Mouse (Mus musculus) hindbrain, embryonic 12.5 days (tissue): ENCODE data around the gene Fam129b. TPM values are rescaled to one million over a fixed set of nuclear protein-coding genes. Genes with fewer than 3 reads are reported as not detected.

Experiments used
- ATAC-seq: fragments of 200-750 bp; cut with Nextera tagmentation; 2 replicates; pipeline ENCODE4 v1.8.0; 2017; ENCODE audit warnings: moderate TSS enrichment; ENCODE audit not compliant: low FRiP score
- H3K27ac ChIP-seq: fragments of 300-500 bp; sonication (generic); 2 replicates; pipeline ENCODE4 v1.5.1; 2016; ENCODE audit warnings: mild to moderate bottlenecking
- H3K27me3 ChIP-seq: fragments of 300-500 bp; sonication (generic); 2 replicates; pipeline ENCODE4 v1.6.1; 2016; ENCODE audit warnings: mild to moderate bottlenecking
- H3K36me3 ChIP-seq: fragments of 300-500 bp; sonication (generic); 2 replicates; pipeline ENCODE4 v1.6.1; 2016; ENCODE audit warnings: mild to moderate bottlenecking
- H3K4me1 ChIP-seq: fragments of 300-500 bp; sonication (generic); 2 replicates; pipeline ENCODE4 v1.6.1; 2016
- H3K4me2 ChIP-seq: fragments of 300-500 bp; sonication (generic); replicated peaks from 2 replicates; pipeline ENCODE4 v1.6.1; 2016; ENCODE audit warnings: mild to moderate bottlenecking
- H3K4me3 ChIP-seq: fragments of 300-500 bp; sonication (generic); 2 replicates; pipeline ENCODE4 v1.5.1; 2016; ENCODE audit warnings: mild to moderate bottlenecking
- H3K9ac ChIP-seq: fragments of 300-500 bp; sonication (generic); 2 replicates; pipeline ENCODE4 v1.6.1; 2016; ENCODE audit warnings: mild to moderate bottlenecking, moderate library complexity
- H3K9me3 ChIP-seq: fragments of 300-500 bp; sonication (generic); replicated peaks from 2 replicates; pipeline ENCODE4 v1.6.1; 2016; ENCODE audit warnings: mild to moderate bottlenecking
- WGBS: fragments of 180-500 bp; shearing (Covaris S2); methylation state at CpG from one replicate; pipeline ENCODE4 v1.1.7; 2016; 5-methylcytosine and 5-hydroxymethylcytosine counted together
- polyA plus RNA-seq: library from polyadenylated mRNA; unstranded; fragments of >200 nt; fragmentation: Nextera tagmentation; extraction: Ambion mirVana; gene quantifications from 2 replicates; pipeline ENCODE4 v1.2.1, GENCODE M21; 2016

Gene Fam129b
- 42.2 and 43.8 TPM in 2 replicates for polyA plus RNA-seq

DNA sequence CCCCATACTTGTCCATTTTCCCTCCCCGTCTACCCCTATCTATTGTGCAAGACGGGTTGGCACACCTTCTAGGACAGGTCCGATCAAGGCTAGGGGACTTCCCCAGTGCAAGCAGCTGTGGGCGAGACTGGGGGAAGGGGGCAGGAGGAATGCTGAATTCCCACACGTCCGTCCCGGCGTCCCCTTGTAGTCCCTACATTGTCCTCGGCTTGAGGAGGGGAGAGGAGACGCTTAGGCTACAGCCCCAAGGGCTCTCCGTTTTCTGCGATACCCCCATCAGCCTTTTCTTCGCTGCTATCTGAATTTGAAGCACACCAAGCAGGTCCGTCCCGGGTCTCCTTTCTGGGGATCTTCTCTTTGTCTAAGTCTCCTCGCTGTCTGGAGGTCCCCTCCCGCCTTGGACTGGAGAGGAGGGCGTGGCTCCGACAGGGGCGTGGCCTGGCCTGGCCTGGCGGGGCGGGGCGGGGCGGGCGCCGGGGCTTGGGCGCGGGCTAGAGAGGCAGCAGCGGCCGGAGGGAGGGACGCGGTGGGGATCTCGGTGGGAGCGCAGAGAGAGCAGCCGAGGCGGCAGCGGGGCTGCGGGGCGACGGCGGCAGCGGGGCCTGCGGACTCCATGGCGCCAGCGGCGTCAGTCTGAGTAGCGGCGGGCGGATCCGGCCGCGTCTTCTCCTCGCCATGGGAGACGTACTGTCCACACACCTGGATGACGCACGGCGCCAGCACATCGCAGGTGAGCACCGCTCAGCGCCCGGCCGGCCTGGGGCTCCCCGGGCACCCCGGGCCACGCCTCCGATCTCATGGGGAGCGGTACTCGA is at the start of gene Fam129b:
TSS of gene Fam129b (plus strand) at position 440 of the 815 bp plus-strand sequence.
- Histone ChIP-seq H3K4me1 (peaks cover 55% of the 10 kb centered on the region), H3K36me3 (no peaks in the 10 kb centered on the region), H3K9me3 (no peaks in the 10 kb centered on the region), H3K4me2 (peak within 1 kb of the TSS; percentile 92), H3K9ac (peak within 1 kb of the TSS; percentile 90), H3K4me3 (peak within 1 kb of the TSS; percentile 80), H3K27me3 (no peaks in the 10 kb centered on the region), H3K27ac (peak within 1 kb of the TSS; percentile 94)
- peak; percentile 92 for ATAC-seq
- under 1% methylated on average over 61 of the region's 68 CpGs for WGBS

DNA sequence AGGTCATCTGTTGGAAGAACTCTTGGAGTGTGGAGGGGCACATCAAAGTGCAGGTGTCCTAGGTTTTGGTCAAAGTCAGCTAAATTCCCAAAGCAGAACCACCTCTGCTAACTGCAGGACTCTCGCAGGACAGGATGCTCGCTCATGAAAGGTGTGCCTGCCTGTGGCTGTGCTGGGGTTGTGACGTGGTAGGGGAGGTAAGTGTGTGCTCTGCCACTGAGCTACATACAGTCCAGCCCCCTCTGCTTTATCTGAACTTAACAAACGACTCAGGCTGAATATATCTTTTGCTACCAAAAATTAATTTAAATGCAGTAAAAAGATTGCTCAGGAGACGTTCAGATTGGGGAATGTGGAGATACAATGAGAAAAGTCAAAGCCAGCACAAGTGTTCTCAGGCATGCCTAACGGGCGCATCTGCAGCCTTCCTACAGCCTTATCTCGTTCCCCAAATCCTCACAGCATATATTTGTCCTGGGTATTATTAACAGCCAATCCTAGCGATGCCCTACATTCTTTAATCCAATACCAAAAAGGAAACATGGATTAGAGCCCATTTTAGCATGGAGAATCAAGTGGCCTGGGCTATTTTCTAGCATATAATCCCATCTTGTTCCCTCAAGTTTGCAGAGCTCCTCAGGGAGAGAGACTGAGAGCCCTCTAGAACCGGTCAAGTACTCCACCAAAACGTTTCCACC is 46.8 kb upstream of the Fam129b start:
- Histone ChIP-seq H3K27ac (no peak overlapping the region), H3K4me2 (no peak overlapping the region), H3K4me1 (peaks cover 10% of the 10 kb centered on the region), H3K4me3 (no peak overlapping the region), H3K9ac (no peak overlapping the region), H3K36me3 (no peaks in the 10 kb centered on the region), H3K27me3 (no peaks in the 10 kb centered on the region), H3K9me3 (no peaks in the 10 kb centered on the region)
- no peak for ATAC-seq
- WGBS: 85% methylated on average over 11 of the region's 11 CpGs

GRCm38 (mm10) chr2:32834496-32834895 is 41.4 kb upstream of the Fam129b start:
- Histone ChIP-seq H3K27ac (0 out of 2 replicates have a peak overlapping the region, but pooled peaks have one; percentile 7), H3K4me2 (no peak overlapping the region), H3K4me3 (no peak overlapping the region), H3K36me3 (no peaks in the 10 kb centered on the region), H3K27me3 (no peaks in the 10 kb centered on the region), H3K4me1 (peaks cover 12% of the 10 kb centered on the region), H3K9ac (no peak overlapping the region), H3K9me3 (no peaks in the 10 kb centered on the region)
- no peak for ATAC-seq
- 59% methylated on average over 7 of the region's 7 CpGs for WGBS

DNA sequence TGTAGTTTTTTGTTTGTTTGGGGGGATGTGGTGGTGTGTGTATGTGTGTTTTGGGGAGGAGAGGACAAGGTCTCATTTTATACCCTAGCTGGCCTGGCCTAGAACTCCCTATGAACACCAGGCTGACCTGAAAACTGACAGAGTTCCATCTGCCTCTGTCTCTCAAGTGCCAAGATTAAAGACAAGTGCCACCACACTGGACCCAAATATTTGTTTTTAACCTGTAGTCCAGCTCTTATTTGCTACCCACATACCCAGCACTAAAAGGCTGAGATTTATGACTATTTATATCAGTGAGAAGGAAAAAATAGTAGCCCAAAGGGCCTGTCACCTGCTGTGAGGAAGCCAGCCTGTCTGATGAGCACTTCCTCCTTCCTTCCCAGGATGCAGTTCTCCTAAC is 40.3 kb upstream of the Fam129b start:
- Histone ChIP-seq H3K27me3 (no peaks in the 10 kb centered on the region), H3K4me1 (peaks cover 12% of the 10 kb centered on the region), H3K36me3 (no peaks in the 10 kb centered on the region), H3K9ac (no peak overlapping the region), H3K27ac (no peak overlapping the region), H3K4me3 (no peak overlapping the region), H3K4me2 (no peak overlapping the region), H3K9me3 (no peaks in the 10 kb centered on the region)
- ATAC-seq: no peak

GRCm38 (mm10) chr2:32838147-32838884 is 37.6 kb upstream of the Fam129b start:
- no peak overlapping the region for H3K27ac ChIP-seq
- 64% methylated on average over 9 of the region's 9 CpGs for WGBS
- no peak overlapping the region for H3K9ac ChIP-seq

GRCm38 (mm10) chr2:32839261-32839660 is 36.7 kb upstream of the Fam129b start:
- ATAC-seq: no peak
- Histone ChIP-seq H3K27me3 (no peaks in the 10 kb centered on the region), H3K36me3 (peaks cover 4% of the 10 kb centered on the region; the same call in 1 of the 2 replicates), H3K9ac (no peak overlapping the region), H3K4me2 (no peak overlapping the region), H3K4me1 (peaks cover 10% of the 10 kb centered on the region; the same call in 1 of the 2 replicates), H3K27ac (no peak overlapping the region), H3K4me3 (no peak overlapping the region), H3K9me3 (no peaks in the 10 kb centered on the region)
- WGBS: 75% methylated on average over 2 of the region's 2 CpGs

More at GRCm38 (mm10) chr2:32838147-32838884, 37.6 kb upstream of the Fam129b start:
- H3K9me3 ChIP-seq: no peaks in the 10 kb centered on the region
- no peaks in the 10 kb centered on the region for H3K27me3 ChIP-seq
- H3K4me1 ChIP-seq: peaks cover 7% of the 10 kb centered on the region; the same call in 1 of the 2 replicates
- H3K36me3 ChIP-seq: peaks cover 4% of the 10 kb centered on the region; the same call in 1 of the 2 replicates
- no peak for ATAC-seq
- no peak overlapping the region for H3K4me2 ChIP-seq
- H3K4me3 ChIP-seq: no peak overlapping the region

- H3K9ac ChIP-seq: no peak overlapping the region
- WGBS: 74% methylated on average over 5 of the region's 5 CpGs
- ATAC-seq: no peak
- no peak overlapping the region for H3K27ac ChIP-seq
- no peak overlapping the region for H3K4me3 ChIP-seq
- no peaks in the 10 kb centered on the region for H3K27me3 ChIP-seq
- H3K4me1 ChIP-seq: peaks cover 21% of the 10 kb centered on the region
- H3K4me2 ChIP-seq: no peak overlapping the region
- H3K9me3 ChIP-seq: no peaks in the 10 kb centered on the region
- peaks cover 4% of the 10 kb centered on the region; the same call in 1 of the 2 replicates for H3K36me3 ChIP-seq
Observed at GRCm38 (mm10) chr2:32841099-32841498, 34.8 kb upstream of the Fam129b start.

DNA sequence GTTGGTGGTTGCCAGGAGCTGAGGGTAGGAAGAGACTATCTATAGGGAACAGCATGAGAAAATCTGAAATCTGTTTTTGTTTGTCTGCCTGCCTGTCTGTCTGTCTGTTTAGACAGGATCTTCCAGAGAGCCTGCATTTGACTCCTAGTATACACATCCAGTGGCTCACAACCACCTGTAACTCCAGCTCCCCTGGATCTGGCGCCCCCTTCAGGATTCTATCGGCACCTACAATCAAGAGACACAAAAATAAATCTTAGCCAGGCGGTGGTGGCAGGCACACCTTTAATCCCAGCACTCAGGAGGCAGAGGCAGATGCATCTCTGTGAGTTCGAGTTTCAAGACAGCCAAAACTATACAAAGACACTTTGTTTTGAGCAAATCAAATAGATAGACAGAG is 33.4 kb upstream of the Fam129b start:
- Histone ChIP-seq H3K27me3 (no peaks in the 10 kb centered on the region), H3K9me3 (no peaks in the 10 kb centered on the region), H3K4me2 (no peak overlapping the region), H3K4me3 (no peak overlapping the region), H3K27ac (no peak overlapping the region), H3K9ac (no peak overlapping the region), H3K4me1 (peaks cover 18% of the 10 kb centered on the region), H3K36me3 (peaks cover 4% of the 10 kb centered on the region; the same call in 1 of the 2 replicates)
- no peak for ATAC-seq
- 41% methylated on average over 4 of the region's 4 CpGs for WGBS

- Histone ChIP-seq H3K9me3 (no peaks in the 10 kb centered on the region), H3K9ac (peak overlapping the region; percentile 91), H3K4me3 (peak overlapping the region; percentile 85), H3K4me2 (peak overlapping the region; percentile 81), H3K4me1 (peaks cover 18% of the 10 kb centered on the region), H3K27ac (0 out of 2 replicates have a peak overlapping the region, but pooled peaks have one; percentile 91), H3K36me3 (peaks cover 4% of the 10 kb centered on the region; the same call in 1 of the 2 replicates), H3K27me3 (no peaks in the 10 kb centered on the region)
- 6% methylated on average over 12 of the region's 12 CpGs for WGBS
- ATAC-seq: no peak
Observed at GRCm38 (mm10) chr2:32845572-32846100, 30.3 kb upstream of the Fam129b start.

DNA sequence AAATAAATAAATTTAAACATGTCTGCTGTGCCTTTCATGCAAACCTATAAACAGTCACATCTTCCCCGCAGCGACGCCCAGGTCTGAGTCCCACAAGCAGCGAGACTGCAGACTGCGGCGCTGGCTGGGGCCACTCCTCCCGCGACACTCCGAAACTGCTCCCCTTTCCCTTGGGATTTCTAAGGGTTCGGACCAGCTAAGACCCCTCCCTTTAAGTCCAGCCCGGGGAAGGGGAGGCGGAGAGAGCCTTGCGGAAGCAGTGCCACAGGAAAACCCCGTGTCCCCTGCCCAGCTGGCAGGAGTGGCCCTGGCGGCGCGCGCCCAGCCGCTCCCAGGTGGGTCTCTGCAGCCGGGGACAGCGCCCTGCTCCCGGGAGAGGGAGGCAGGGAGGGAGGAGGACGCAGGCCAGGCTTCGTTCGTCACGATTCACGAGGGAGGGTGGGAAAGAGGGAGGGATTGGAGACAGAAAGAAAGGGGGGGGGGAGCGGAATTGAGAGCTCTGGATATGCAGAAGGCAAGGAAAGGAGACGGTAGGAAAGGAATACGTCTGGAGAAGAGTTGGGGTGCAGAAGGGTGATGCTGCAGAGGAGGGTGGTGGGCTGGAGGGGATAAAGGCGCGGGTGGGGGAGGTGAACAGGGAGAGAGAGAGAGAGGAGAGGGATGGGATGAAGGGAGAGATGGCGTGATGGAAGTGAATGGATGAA is 29.7 kb upstream of the Fam129b start:
- peak overlapping the region; percentile 85 for H3K4me3 ChIP-seq
- peak overlapping the region; percentile 91 for H3K9ac ChIP-seq
- H3K27ac ChIP-seq: peak overlapping the region; percentile 91
- ATAC-seq: peak; percentile 57
- WGBS: under 1% methylated on average over 33 of the region's 33 CpGs
- peak overlapping the region; percentile 81 for H3K4me2 ChIP-seq
- peaks cover 18% of the 10 kb centered on the region for H3K4me1 ChIP-seq
- no peaks in the 10 kb centered on the region for H3K9me3 ChIP-seq
- peaks cover 2% of the 10 kb centered on the region; the same call in 1 of the 2 replicates for H3K36me3 ChIP-seq
- H3K27me3 ChIP-seq: peaks cover 4% of the 10 kb centered on the region; the same call in 1 of the 2 replicates

DNA sequence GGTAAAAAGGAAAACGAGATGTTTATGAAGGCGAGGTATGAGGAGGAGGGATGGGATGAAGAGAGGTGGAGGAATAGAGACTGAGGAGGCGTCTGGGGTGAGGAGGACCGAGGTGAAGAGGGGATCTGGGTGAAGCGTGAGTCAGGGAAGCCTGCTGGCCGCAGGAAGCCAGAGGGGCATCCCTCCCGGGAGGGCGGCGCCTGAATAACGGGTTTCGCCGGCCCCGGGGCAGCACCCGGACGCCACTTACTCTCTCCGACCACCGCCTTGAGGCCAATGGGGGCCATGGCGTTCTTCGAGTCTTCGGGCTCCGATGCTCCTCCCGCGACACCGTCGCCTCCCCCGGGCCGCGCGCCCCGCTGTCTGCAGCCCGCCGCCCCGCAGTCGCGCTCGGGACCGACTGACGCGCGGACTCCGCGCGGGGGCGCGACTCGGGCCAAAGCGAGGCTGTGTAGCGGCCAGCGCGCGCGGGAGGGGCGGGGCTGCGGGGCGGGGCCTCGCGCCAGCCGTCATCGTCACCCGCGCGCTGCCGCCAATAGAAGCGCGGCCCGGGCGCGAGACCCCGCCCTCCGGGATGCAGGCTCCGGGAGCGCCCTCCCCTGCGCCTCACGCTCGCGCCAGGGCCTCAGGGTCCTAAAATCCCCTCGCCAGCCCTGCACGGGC is 29.0 kb upstream of the Fam129b start, which contains the start of gene Stxbp1:
TSS of gene Stxbp1 (minus strand) at position 441 of the 663 bp plus-strand sequence.
- Histone ChIP-seq H3K27me3 (peaks cover 10% of the 10 kb centered on the region), H3K4me2 (peak within 1 kb of the TSS; percentile 81), H3K27ac (peak within 1 kb of the TSS; percentile 91), H3K4me1 (peaks cover 18% of the 10 kb centered on the region), H3K9ac (peak within 1 kb of the TSS; percentile 91), H3K4me3 (peak within 1 kb of the TSS; percentile 85), H3K9me3 (no peaks in the 10 kb centered on the region), H3K36me3 (no peaks in the 10 kb centered on the region)
- WGBS: under 1% methylated on average over 65 of the region's 78 CpGs
- ATAC-seq: peak; percentile 94
